Mouse (Mus musculus): Measurements from ENCODE around the gene Cttn. TPM values are rescaled to one million over a fixed set of nuclear protein-coding genes. Genes with fewer than 3 reads are reported as not detected.

Gene Cttn
- polyA plus RNA-seq, 1 experiment, result 11.7 TPM

DNA sequence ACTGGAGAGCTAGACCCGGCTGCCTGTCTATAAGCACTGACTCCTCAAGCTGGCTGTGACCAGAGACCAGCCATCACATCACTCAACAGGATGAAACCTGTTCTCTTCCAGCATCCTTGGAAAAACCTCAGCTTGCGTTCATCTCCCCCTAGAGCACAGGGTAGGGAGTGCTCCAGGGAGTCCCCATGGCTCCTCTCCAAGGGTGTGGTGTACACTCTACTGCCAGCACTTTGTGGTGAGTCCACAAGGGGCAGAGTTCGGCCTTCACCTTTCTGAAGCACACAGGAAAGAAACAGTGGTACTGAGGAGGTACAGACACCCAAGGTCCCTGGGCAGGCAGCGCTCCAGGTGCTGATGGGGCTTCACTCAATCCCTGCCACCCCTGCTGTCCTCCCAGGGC, 55.0 kb downstream of the Cttn start:
- H3K4me3 ChIP-seq (replicated peaks), result no peak overlapping the region
- no peaks in the 10 kb centered on the region for H3K27me3 ChIP-seq (ENCODE audit: control insufficient read depth)
- TF ChIP-seq TAL1 (IDR thresholded peaks at IDR 0.05; ENCODE audit: low read length) (no peak), GATA1 (IDR thresholded peaks at IDR 0.05; ENCODE audit: low read length) (no peak)
- H3K9me3 ChIP-seq (ENCODE audit: control insufficient read depth, low read length), result no peaks in the 10 kb centered on the region
- no peaks in the 10 kb centered on the region; the same call in 1 of the 2 replicates for H3K36me3 ChIP-seq (ENCODE audit: control insufficient read depth)
- H3K4me1 ChIP-seq (ENCODE audit: control insufficient read depth), result no peaks in the 10 kb centered on the region

DNA sequence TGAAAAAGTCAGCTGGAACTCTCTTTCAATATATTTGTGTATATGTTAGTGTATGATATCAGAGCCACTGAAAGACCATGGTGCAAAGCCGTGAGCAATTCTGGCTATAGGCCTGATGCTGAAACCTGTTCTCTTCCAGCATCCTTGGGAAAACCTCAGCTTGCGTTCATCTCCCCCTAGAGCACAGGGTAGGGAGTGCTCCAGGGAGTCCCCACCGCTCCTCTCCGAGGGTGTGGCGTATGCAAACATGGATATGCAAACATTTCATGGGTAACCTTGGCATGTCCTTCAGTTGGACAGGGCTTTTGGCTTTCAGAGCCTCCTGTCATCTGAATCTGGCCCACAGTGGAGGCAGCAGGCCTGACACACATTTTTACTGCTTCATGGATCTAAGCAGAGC, 56.2 kb downstream of the Cttn start:
- H3K4me1 ChIP-seq (ENCODE audit: control insufficient read depth), result no peaks in the 10 kb centered on the region
- TF ChIP-seq GATA1 (IDR thresholded peaks at IDR 0.05; ENCODE audit: low read length), result no peak
- TF ChIP-seq TAL1 (IDR thresholded peaks at IDR 0.05; ENCODE audit: low read length), result no peak
- H3K9me3 ChIP-seq (ENCODE audit: control insufficient read depth, low read length), result no peaks in the 10 kb centered on the region
- no peaks in the 10 kb centered on the region for H3K27me3 ChIP-seq (ENCODE audit: control insufficient read depth)
- no peaks in the 10 kb centered on the region; the same call in 1 of the 2 replicates for H3K36me3 ChIP-seq (ENCODE audit: control insufficient read depth)
- H3K4me3 ChIP-seq (replicated peaks), result no peak overlapping the region

DNA sequence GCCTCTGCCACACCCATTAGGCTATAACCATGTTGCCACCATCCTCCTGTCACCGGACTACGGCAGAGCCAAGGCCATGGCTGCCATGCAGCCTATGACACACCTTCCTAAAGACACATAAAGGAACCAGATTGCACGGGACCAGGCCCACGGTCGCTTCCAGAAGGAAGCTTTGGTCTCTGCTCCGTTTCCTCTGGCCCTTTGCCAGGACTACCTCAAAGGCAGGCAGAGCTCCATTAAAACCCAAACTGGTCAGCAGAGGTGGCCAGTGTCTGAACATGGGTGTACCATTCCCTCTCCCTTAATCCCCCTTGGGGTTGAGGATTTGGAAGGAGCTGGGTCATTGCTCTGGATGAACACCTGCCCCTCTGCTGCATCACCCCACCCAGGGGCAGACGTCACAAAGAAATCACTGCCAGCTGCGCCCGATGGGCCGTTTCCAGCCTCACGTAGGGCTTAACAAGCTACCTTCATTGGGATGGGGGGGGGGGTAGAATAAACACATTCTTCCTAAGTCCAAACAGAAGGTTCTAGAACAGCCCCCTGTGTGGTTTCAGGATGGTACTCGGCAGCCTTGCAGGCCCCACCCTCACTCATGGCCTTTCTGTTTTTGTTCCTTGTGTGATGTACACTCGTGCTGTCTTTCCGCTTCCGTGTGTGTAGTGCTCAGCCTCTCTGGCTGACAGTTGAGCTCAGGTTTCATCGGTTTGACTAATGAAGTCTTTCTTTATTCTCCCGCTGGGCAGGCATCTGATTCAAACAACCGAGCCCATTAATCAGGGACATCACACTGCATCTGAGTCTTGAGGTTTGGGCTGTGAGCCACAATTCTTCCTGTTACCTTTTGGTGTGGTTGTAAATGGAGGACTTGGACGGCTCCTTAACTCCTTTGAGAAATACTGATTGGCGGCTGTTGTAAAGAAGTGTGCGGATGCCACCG, 58.6 kb downstream of the Cttn start:
- Histone ChIP-seq H3K4me3 (replicated peaks) (no peak overlapping the region), H3K4me1 (ENCODE audit: control insufficient read depth) (no peaks in the 10 kb centered on the region), H3K36me3 (ENCODE audit: control insufficient read depth) (no peaks in the 10 kb centered on the region; the same call in 1 of the 2 replicates), H3K9me3 (ENCODE audit: control insufficient read depth, low read length) (no peaks in the 10 kb centered on the region), H3K27me3 (ENCODE audit: control insufficient read depth) (no peaks in the 10 kb centered on the region; the same call in 1 of the 2 replicates)
- TF ChIP-seq TAL1 (IDR thresholded peaks at IDR 0.05; ENCODE audit: low read length) (no peak), GATA1 (IDR thresholded peaks at IDR 0.05; ENCODE audit: low read length) (no peak)

DNA sequence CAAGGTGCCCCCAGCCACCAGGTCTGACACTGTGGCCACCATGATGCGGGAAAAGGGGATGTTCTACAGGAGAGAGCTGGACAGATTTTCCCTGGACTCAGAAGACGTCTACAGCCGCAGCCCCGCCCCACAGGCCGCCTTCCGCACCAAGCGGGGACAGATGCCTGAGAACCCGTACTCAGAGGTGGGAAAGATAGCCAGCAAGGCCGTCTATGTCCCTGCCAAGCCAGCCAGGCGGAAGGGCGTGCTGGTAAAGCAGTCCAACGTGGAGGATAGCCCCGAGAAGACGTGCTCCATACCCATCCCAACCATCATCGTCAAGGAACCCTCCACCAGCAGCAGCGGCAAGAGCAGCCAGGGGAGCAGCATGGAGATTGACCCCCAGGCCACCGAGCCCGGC, 61.1 kb downstream of the Cttn start:
- Histone ChIP-seq H3K9me3 (ENCODE audit: control insufficient read depth, low read length) (no peaks in the 10 kb centered on the region), H3K4me3 (replicated peaks) (no peak overlapping the region), H3K4me1 (ENCODE audit: control insufficient read depth) (no peaks in the 10 kb centered on the region), H3K27me3 (ENCODE audit: control insufficient read depth) (no peaks in the 10 kb centered on the region; the same call in 1 of the 2 replicates), H3K36me3 (ENCODE audit: control insufficient read depth) (no peaks in the 10 kb centered on the region; the same call in 1 of the 2 replicates)
- TF ChIP-seq GATA1 (IDR thresholded peaks at IDR 0.05; ENCODE audit: low read length), result no peak
- no peak for TF ChIP-seq TAL1 (IDR thresholded peaks at IDR 0.05; ENCODE audit: low read length)

DNA sequence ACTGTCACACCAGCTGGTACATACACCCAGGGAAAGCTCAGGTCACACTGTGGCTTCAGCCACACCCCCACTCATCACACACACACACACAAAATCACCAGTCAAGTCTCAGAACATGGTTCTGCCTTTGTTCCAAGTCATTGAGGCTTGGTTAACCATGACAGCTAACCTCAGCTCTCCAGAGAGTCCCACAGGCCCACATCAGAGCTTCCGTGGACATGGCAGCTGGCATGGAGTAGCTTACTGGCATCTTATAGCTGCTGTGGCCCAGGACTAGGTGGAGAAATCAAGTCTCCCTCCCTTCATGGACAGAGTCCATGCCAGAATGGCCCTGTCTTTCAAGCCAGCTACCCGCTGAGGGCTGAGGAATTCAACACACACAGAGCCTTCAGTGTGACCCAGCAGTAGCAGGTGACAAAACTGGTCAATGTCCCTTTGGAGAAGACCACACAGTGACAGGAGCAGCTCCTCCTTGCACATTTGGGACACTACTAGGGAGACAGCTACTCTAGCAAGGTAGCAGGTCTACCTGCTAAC, 62.3 kb downstream of the Cttn start:
- Histone ChIP-seq H3K36me3 (ENCODE audit: control insufficient read depth) (no peaks in the 10 kb centered on the region; the same call in 1 of the 2 replicates), H3K4me1 (ENCODE audit: control insufficient read depth) (no peaks in the 10 kb centered on the region), H3K27me3 (ENCODE audit: control insufficient read depth) (no peaks in the 10 kb centered on the region; the same call in 1 of the 2 replicates)

DNA sequence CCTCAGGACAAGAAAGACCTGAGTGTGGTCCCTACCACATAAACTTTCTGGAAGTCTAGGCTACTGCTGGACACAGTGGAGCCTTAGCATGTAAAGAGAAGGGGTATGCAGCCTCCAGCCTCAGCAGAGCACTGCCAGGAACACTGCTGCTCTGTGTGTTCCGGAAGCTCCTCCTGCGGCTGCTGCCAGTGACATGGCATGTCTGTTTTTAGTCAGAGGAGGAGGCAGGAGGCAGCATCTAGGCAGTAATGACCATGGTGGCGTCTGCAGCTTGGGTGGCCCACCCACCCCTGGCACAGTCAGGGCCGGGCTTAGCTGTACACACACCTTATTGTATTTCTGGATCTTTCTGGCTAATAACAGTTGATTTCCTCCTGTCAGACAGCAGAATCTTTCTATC, 63.1 kb downstream of the Cttn start:
- Histone ChIP-seq H3K4me3 (replicated peaks) (no peak overlapping the region), H3K27me3 (ENCODE audit: control insufficient read depth) (no peaks in the 10 kb centered on the region; the same call in 1 of the 2 replicates), H3K9me3 (ENCODE audit: control insufficient read depth, low read length) (no peaks in the 10 kb centered on the region), H3K4me1 (ENCODE audit: control insufficient read depth) (no peaks in the 10 kb centered on the region), H3K36me3 (ENCODE audit: control insufficient read depth) (no peaks in the 10 kb centered on the region; the same call in 1 of the 2 replicates)
- TF ChIP-seq GATA1 (IDR thresholded peaks at IDR 0.05; ENCODE audit: low read length) (no peak), TAL1 (IDR thresholded peaks at IDR 0.05; ENCODE audit: low read length) (no peak)

More for the DNA sequence above, 62.3 kb downstream of the Cttn start:
- Histone ChIP-seq H3K9me3 (ENCODE audit: control insufficient read depth, low read length) (no peaks in the 10 kb centered on the region), H3K4me3 (replicated peaks) (no peak overlapping the region)
- TF ChIP-seq GATA1 (IDR thresholded peaks at IDR 0.05; ENCODE audit: low read length), result no peak
- no peak for TF ChIP-seq TAL1 (IDR thresholded peaks at IDR 0.05; ENCODE audit: low read length)

DNA sequence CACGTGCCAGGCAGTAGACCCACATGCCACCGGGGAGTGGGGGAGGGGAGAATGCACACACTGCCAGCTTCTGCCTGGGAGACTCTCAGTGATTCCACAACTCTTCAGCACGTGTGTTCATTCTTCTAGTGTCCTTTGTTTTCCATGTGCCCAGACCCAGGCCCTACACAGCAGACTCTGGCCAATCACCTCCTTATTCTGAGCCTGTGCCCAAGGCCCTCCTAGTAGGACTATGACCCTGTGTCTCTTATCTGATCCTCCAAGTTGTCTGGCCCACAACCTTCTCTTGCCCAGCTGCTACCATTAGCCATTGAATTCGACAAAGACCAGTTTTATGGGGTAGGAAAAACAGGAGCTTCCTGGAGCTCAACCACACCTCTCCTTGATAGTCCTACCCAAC, 68.3 kb downstream of the Cttn start:
- Histone ChIP-seq H3K36me3 (ENCODE audit: control insufficient read depth) (no peaks in the 10 kb centered on the region), H3K4me3 (replicated peaks) (no peak overlapping the region), H3K27me3 (ENCODE audit: control insufficient read depth) (no peaks in the 10 kb centered on the region), H3K9me3 (ENCODE audit: control insufficient read depth, low read length) (no peaks in the 10 kb centered on the region), H3K4me1 (ENCODE audit: control insufficient read depth) (no peaks in the 10 kb centered on the region)
- TF ChIP-seq GATA1 (IDR thresholded peaks at IDR 0.05; ENCODE audit: low read length), result no peak
- no peak for TF ChIP-seq TAL1 (IDR thresholded peaks at IDR 0.05; ENCODE audit: low read length)

DNA sequence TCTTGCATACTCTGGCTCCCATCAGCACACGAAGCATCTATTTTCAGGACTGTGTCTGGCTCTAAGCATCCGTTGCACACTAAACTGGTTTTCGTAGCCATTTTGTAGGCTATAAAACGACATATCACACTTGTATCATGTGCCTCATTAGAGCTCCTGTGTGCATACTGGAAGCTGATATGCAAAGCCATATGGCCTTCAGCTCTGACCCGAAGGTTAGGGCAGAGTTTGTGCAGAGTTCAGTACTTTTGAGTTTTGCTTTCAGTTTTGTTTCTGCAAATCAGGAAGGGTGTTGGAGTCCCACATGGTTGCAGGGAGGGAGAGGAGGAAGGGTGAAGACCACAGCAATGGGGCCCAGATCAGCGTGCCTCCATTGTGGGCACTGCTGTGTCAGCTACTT, 79.1 kb downstream of the Cttn start:
- Histone ChIP-seq H3K27me3 (ENCODE audit: control insufficient read depth) (no peaks in the 10 kb centered on the region), H3K4me1 (ENCODE audit: control insufficient read depth) (no peaks in the 10 kb centered on the region), H3K36me3 (ENCODE audit: control insufficient read depth) (no peaks in the 10 kb centered on the region), H3K9me3 (ENCODE audit: control insufficient read depth, low read length) (no peaks in the 10 kb centered on the region), H3K4me3 (replicated peaks) (no peak overlapping the region)
- no peak for TF ChIP-seq GATA1 (IDR thresholded peaks at IDR 0.05; ENCODE audit: low read length)
- TF ChIP-seq TAL1 (IDR thresholded peaks at IDR 0.05; ENCODE audit: low read length), result no peak

DNA sequence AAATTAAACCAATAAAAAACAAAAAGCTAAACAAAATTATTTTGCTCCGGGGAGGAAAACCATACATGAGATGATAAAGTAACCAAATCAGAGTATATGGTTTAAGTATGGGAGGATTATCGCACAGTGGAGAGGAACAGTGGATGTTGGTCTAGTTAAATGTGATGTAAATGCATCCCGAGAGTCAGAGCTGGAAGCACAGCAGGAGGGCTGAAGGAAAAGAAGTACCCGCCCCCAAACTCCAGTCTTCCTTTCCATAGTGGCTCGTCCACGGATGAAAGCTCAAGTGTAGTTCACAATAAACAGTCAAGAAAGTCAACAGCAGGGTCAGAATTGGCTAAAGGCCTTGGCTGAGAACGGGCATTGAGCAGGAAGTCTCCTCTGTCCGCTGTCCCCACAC, 80.1 kb downstream of the Cttn start:
- H3K4me3 ChIP-seq (replicated peaks), result no peak overlapping the region
- no peaks in the 10 kb centered on the region for H3K4me1 ChIP-seq (ENCODE audit: control insufficient read depth)
- no peaks in the 10 kb centered on the region for H3K36me3 ChIP-seq (ENCODE audit: control insufficient read depth)
- no peaks in the 10 kb centered on the region for H3K27me3 ChIP-seq (ENCODE audit: control insufficient read depth)
- no peaks in the 10 kb centered on the region for H3K9me3 ChIP-seq (ENCODE audit: control insufficient read depth, low read length)
- TF ChIP-seq TAL1 (IDR thresholded peaks at IDR 0.05; ENCODE audit: low read length) (no peak), GATA1 (IDR thresholded peaks at IDR 0.05; ENCODE audit: low read length) (no peak)

Measured in erythroblast, embryonic 14.5 days (primary cell).